Mouse (Mus musculus) CH12.LX (cell line): ENCODE data around the gene Casp8ap2. TPM values are rescaled to one million over a fixed set of nuclear protein-coding genes. Genes with fewer than 3 reads are reported as not detected.

Experiments
- DNase-seq: peaks from one replicate; pipeline ENCODE4 v3.0.0-alpha.2; 2013; ENCODE audit errors: extremely low read depth
- H3K27ac ChIP-seq: 2 replicates; pipeline ENCODE4 v1.5.1; 2012; ENCODE audit warnings: low read depth, mild to moderate bottlenecking, control low read depth, moderate library complexity; ENCODE audit not compliant: insufficient read depth
- H3K27me3 ChIP-seq: replicated peaks from 2 replicates; pipeline ENCODE3; 2012; ENCODE audit warnings: inconsistent platforms
- H3K36me3 ChIP-seq, 2 experiments: replicated peaks in 1 of 2; 2 replicates each; pipeline versions ENCODE3 to v1.6.1; 2012; ENCODE audit warnings: inconsistent platforms in 1 of 2, low read length in 1 of 2, mild to moderate bottlenecking in 1 of 2, mixed read lengths in 1 of 2, moderate library complexity in 1 of 2; ENCODE audit not compliant: control insufficient read depth in 1 of 2, insufficient read depth in 1 of 2
- H3K4me1 ChIP-seq, 2 experiments: 2 replicates each; pipeline ENCODE4 v1.6.1; 2012; ENCODE audit warnings: inconsistent platforms in 1 of 2, moderate library complexity in 1 of 2; ENCODE audit not compliant: insufficient read depth in 2 of 2, control insufficient read depth in 1 of 2
- H3K4me2 ChIP-seq: 2 replicates; pipeline ENCODE4 v1.6.1; 2012; ENCODE audit warnings: low read depth, mild to moderate bottlenecking, control low read depth; ENCODE audit not compliant: poor library complexity, insufficient read depth, severe bottlenecking
- H3K4me3 ChIP-seq, 3 experiments: fragments of 150-350 bp in 1 of 3; sonication (generic) in 1 of 3; replicated peaks in 1 of 3; 2 replicates each; pipeline versions ENCODE3 to v1.5.1; 2011 to 2012; ENCODE audit warnings: low read depth in 2 of 3, low read length in 2 of 3, mild to moderate bottlenecking in 2 of 3, moderate library complexity in 2 of 3, control low read depth in 1 of 3, improper control_type of control experiment in 1 of 3, inconsistent platforms in 1 of 3, mixed read lengths in 1 of 3; ENCODE audit not compliant: poor library complexity in 1 of 3
- H3K79me2 ChIP-seq: replicated peaks from 2 replicates; pipeline ENCODE4 v1.6.1; 2012; ENCODE audit warnings: mild to moderate bottlenecking, moderate library complexity; ENCODE audit not compliant: control insufficient read depth, poor library complexity, insufficient read depth, severe bottlenecking; ENCODE audit errors: extremely low read depth
- H3K9ac ChIP-seq: 2 replicates; pipeline ENCODE4 v1.6.1; 2012; ENCODE audit warnings: low read depth, mild to moderate bottlenecking, control low read depth, moderate library complexity; ENCODE audit not compliant: insufficient read depth
- H3K9me3 ChIP-seq: replicated peaks from 2 replicates; pipeline ENCODE3; 2012; ENCODE audit warnings: low read length, inconsistent platforms, mixed read lengths
- BHLHE40 ChIP-seq: IDR thresholded peaks from 2 replicates; pipeline ENCODE4 v1.6.1; 2011; ENCODE audit warnings: mild to moderate bottlenecking, low read depth, low read length, improper control_type of control experiment
- CHD1 ChIP-seq: IDR thresholded peaks from 2 replicates; pipeline ENCODE4 v1.6.1; 2012; ENCODE audit warnings: low read depth, low read length, improper control_type of control experiment, inconsistent platforms
- CHD2 ChIP-seq: IDR thresholded peaks from 2 replicates; pipeline ENCODE4 v1.6.1; 2011; ENCODE audit warnings: low read length, improper control_type of control experiment
- CTCF ChIP-seq, 2 experiments: IDR thresholded peaks in 1 of 2; conservative IDR thresholded peaks in 1 of 2; 2 replicates each; pipeline ENCODE4 v1.5.1; 2011 to 2012; ENCODE audit warnings: low read depth in 2 of 2, low read length in 2 of 2, improper control_type of control experiment in 1 of 2, inconsistent platforms in 1 of 2, mild to moderate bottlenecking in 1 of 2, moderate library complexity in 1 of 2
- E2F4 ChIP-seq: IDR thresholded peaks from 2 replicates; pipeline ENCODE4 v1.6.1; 2011; ENCODE audit warnings: low read depth, low read length, improper control_type of control experiment; ENCODE audit not compliant: insufficient replicate concordance
- ELF1 ChIP-seq: IDR thresholded peaks from 2 replicates; pipeline ENCODE4 v1.6.1; 2014; ENCODE audit warnings: low read depth, mild to moderate bottlenecking, inconsistent platforms, low read length, improper control_type of control experiment
- ETS1 ChIP-seq: conservative IDR thresholded peaks from 2 replicates; pipeline ENCODE4 v1.6.1; 2012; ENCODE audit warnings: low read depth, mild to moderate bottlenecking, inconsistent platforms, low read length, improper control_type of control experiment, moderate library complexity
- GABPA ChIP-seq: IDR thresholded peaks from 2 replicates; pipeline ENCODE4 v1.6.1; 2012; ENCODE audit warnings: low read depth, low read length, improper control_type of control experiment, inconsistent platforms; ENCODE audit not compliant: insufficient replicate concordance
- HCFC1 ChIP-seq: IDR thresholded peaks from 2 replicates; pipeline ENCODE4 v1.6.1; 2012; ENCODE audit warnings: low read depth, mild to moderate bottlenecking, inconsistent platforms, low read length, improper control_type of control experiment
- IRF4 ChIP-seq: IDR thresholded peaks from 2 replicates; pipeline ENCODE4 v1.6.1; 2014; ENCODE audit warnings: low read depth, mild to moderate bottlenecking, inconsistent platforms, low read length, improper control_type of control experiment
- JUND ChIP-seq: conservative IDR thresholded peaks from 2 replicates; pipeline ENCODE4 v1.6.1; 2011; ENCODE audit warnings: low read depth, low read length, improper control_type of control experiment
- KAT2A ChIP-seq: IDR thresholded peaks from 2 replicates; pipeline ENCODE4 v1.6.1; 2012; ENCODE audit warnings: low read length, improper control_type of control experiment, inconsistent platforms; ENCODE audit not compliant: insufficient replicate concordance
- MAX ChIP-seq: IDR thresholded peaks from 2 replicates; pipeline ENCODE4 v1.6.1; 2011; ENCODE audit warnings: low read length, improper control_type of control experiment
- MAZ ChIP-seq: IDR thresholded peaks from 2 replicates; pipeline ENCODE4 v1.6.1; 2012; ENCODE audit warnings: low read depth, mild to moderate bottlenecking, inconsistent platforms, low read length, improper control_type of control experiment, moderate library complexity
- MXI1 ChIP-seq: IDR thresholded peaks from 2 replicates; pipeline ENCODE4 v1.6.1; 2011; ENCODE audit warnings: mild to moderate bottlenecking, low read depth, low read length, improper control_type of control experiment
- NELFE ChIP-seq: IDR thresholded peaks from 2 replicates; pipeline ENCODE4 v1.6.1; 2011; ENCODE audit warnings: low read depth, low read length, improper control_type of control experiment
- NRF1 ChIP-seq: IDR thresholded peaks from 2 replicates; pipeline ENCODE4 v1.6.1; 2014; ENCODE audit warnings: low read depth, mild to moderate bottlenecking, inconsistent platforms, low read length, improper control_type of control experiment, moderate library complexity
- PAX5 ChIP-seq: IDR thresholded peaks from 2 replicates; pipeline ENCODE4 v1.6.1; 2012; ENCODE audit warnings: low read length, inconsistent platforms, mixed read lengths
- POLR2A ChIP-seq: IDR thresholded peaks from 2 replicates; pipeline ENCODE4 v1.6.1; 2011; ENCODE audit warnings: low read depth, mild to moderate bottlenecking, improper control_type of control experiment, low read length
- POLR2AphosphoS2 ChIP-seq: IDR thresholded peaks from 2 replicates; pipeline ENCODE4 v1.6.1; 2011; ENCODE audit warnings: low read depth, low read length, improper control_type of control experiment
- RAD21 ChIP-seq: IDR thresholded peaks from 2 replicates; pipeline ENCODE4 v1.6.1; 2011; ENCODE audit warnings: low read depth, mild to moderate bottlenecking, low read length, improper control_type of control experiment, moderate library complexity
- RCOR1 ChIP-seq: conservative IDR thresholded peaks from 2 replicates; pipeline ENCODE4 v1.6.1; 2012; ENCODE audit warnings: low read depth, mild to moderate bottlenecking, inconsistent platforms, low read length, improper control_type of control experiment
- SIN3A ChIP-seq: IDR thresholded peaks from 2 replicates; pipeline ENCODE4 v1.6.1; 2012; ENCODE audit warnings: low read length, improper control_type of control experiment, inconsistent platforms
- TBP ChIP-seq: conservative IDR thresholded peaks from 2 replicates; pipeline ENCODE4 v1.6.1; 2011; ENCODE audit warnings: low read depth, low read length, improper control_type of control experiment
- TCF12 ChIP-seq: IDR thresholded peaks from 2 replicates; pipeline ENCODE4 v1.6.1; 2014; ENCODE audit warnings: low read depth, mild to moderate bottlenecking, inconsistent platforms, low read length, improper control_type of control experiment
- UBTF ChIP-seq: IDR thresholded peaks from 2 replicates; pipeline ENCODE4 v1.6.1; 2012; ENCODE audit warnings: low read depth, mild to moderate bottlenecking, inconsistent platforms, low read length, improper control_type of control experiment, moderate library complexity
- USF1 ChIP-seq: IDR thresholded peaks from 2 replicates; pipeline ENCODE4 v1.6.1; 2014; ENCODE audit warnings: low read depth, mild to moderate bottlenecking, inconsistent platforms, low read length, improper control_type of control experiment
- USF2 ChIP-seq: conservative IDR thresholded peaks from 2 replicates; pipeline ENCODE4 v1.6.1; 2011; ENCODE audit warnings: low read depth, low read length, improper control_type of control experiment
- ZC3H11A ChIP-seq: IDR thresholded peaks from 2 replicates; pipeline ENCODE4 v1.6.1; 2012; ENCODE audit warnings: low read depth, mild to moderate bottlenecking, inconsistent platforms, low read length, improper control_type of control experiment
- ZMIZ1 ChIP-seq: IDR thresholded peaks from 2 replicates; pipeline ENCODE4 v1.6.1; 2012; ENCODE audit warnings: low read depth, mild to moderate bottlenecking, inconsistent platforms, low read length, improper control_type of control experiment
- ZNF384 ChIP-seq: IDR thresholded peaks from 2 replicates; pipeline ENCODE4 v1.6.1; 2012; ENCODE audit warnings: low read depth, low read length, improper control_type of control experiment, inconsistent platforms
- dilution Hi-C: fragments of 300-500 bp; cut with MboI; formaldehyde crosslinking; loops from 2 replicates; pipeline ENCODE4 v1.14.3; 2020; ENCODE audit warnings: low sequenced_read_pairs; ENCODE audit not compliant: extremely low pct_unique_long_range_greater_than_20kb, extremely low pct_ligation_motif_present
- in situ Hi-C: fragments of 300-500 bp; cut with MboI; formaldehyde crosslinking; loops from 3 replicates; pipeline ENCODE4 v1.14.3; 2019; ENCODE audit warnings: low sequenced_read_pairs, low pct_ligation_motif_present, low pct_unique_long_range_greater_than_20kb, mixed read lengths
- polyA plus RNA-seq: library from polyadenylated mRNA; unstranded; fragments of >175 nt; gene quantifications from 2 replicates; pipeline ENCODE4 v1.2.1, GENCODE M21; 2012; ENCODE audit warnings: low read depth; ENCODE audit not compliant: insufficient read length
- total RNA-seq, 2 experiments: library from RNA; depleted of rRNA; stranded (reverse); fragments of 300-350 nt in 1 of 2; fragments of >200 nt in 1 of 2; gene quantifications; 2 replicates each; pipeline ENCODE4 v1.2.3; 2012 to 2014

The Casp8ap2 gene
- total RNA-seq (2012; rRNA removed) (26.3 and 34.1 TPM in 2 replicates), total RNA-seq (2014; rRNA removed) (43.4 and 58.6 TPM in 2 replicates), polyA plus RNA-seq (27.2 and 30.6 TPM in 2 replicates)

DNA sequence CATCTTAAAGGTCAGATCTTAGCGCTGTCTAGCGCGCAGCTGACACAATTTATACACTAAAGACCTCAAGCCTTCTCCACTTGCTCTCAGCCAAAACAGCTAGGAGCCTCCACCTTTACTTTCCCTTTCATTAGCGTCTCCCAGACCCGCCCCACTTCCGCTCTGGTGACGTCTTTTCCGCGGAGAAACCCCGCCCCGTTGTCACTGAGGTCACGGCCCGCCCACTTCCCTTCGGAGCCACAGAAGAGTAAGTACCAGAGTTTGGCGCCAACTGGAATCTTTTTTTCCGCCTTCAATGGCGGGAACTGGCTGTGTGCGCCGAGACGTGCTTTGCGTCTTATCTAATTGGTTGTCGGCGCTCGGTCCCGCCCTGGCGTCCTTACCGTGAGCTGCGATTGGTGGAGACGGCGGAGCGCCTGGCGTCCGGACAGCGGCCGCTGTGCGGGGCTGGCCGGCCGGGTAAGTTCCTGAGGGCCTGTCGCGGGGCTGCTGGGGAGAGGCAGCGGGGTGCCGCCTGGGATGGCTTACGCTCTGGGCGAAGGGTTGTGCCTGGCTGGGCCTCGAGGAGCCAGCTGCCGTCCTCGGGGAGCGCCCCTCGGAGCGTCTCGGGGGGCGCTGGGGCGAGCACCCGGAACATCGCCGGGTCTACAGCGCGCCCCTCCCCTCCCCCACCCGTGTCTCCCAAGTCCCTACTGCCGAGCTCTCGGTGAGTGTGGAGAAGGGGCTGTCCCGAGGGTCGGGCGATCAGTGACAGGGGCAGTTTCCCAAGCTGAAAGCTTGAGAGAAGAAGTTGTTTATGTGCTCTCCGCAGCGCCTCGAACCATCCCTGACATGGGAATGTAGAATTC lies at the start of gene Casp8ap2:
Casp8ap2 (plus strand) TSS at position 418 of the 848 bp plus-strand sequence.
- peak within 1 kb of the TSS; percentile 75 for H3K9ac ChIP-seq
- peaks cover 3 to 15% of the 10 kb centered on the region in 2 experiments for H3K36me3 ChIP-seq
- H3K4me2 ChIP-seq = peak within 1 kb of the TSS; percentile 80; the same call in 1 of the 2 replicates
- peak; percentile 99 for DNase-seq
- no peaks in the 10 kb centered on the region for H3K27me3 ChIP-seq
- dilution Hi-C loops = no loop called here
- no peaks in the 10 kb centered on the region for H3K9me3 ChIP-seq
- peaks cover 42% of the 10 kb centered on the region for H3K79me2 ChIP-seq
- peak within 1 kb of the TSS; percentile 43 for H3K27ac ChIP-seq
- peaks cover 8 to 30% of the 10 kb centered on the region in 2 experiments for H3K4me1 ChIP-seq
- H3K4me3 ChIP-seq = peak within 1 kb of the TSS; percentile 79 to 95 (median 93)
- in situ Hi-C loops = loop anchor here (25.0 kb wide), 1 partner anchor 372 kb away; the partner anchor contains the start of gene Rragd
- TF ChIP-seq ETS1 (peak; percentile 58), NRF1 (no peak; the same call in none of the 2 replicates), PAX5 (no peak), ELF1 (peak; percentile 90), POLR2AphosphoS2 (peak; percentile 86), TCF12 (peak; percentile 25), MXI1 (peak; percentile 45; the same call in 1 of the 2 replicates), USF2 (no peak), KAT2A (peak; percentile 97), RCOR1 (peak; percentile 44; the same call in 1 of the 2 replicates), MAX (peak; percentile 49; the same call in 1 of the 2 replicates), TBP (peak; percentile 83), ZMIZ1 (peak; percentile 95), IRF4 (peak; percentile 63; the same call in 1 of the 2 replicates), USF1 (no peak), RAD21 (no peak), CTCF (conservative IDR thresholded peaks at IDR 0.05 in 1 of 2, IDR thresholded peaks at IDR 0.05 in 1 of 2; ENCODE audit: low read depth in 2 of 2, low read length in 2 of 2) (no peak), BHLHE40 (peak; percentile 35; the same call in 1 of the 2 replicates), E2F4 (peak; percentile 100), ZNF384 (peak; percentile 84), CHD1 (peak; percentile 81; the same call in 1 of the 2 replicates), HCFC1 (peak; percentile 81), POLR2A (peak; percentile 94), JUND (no peak), GABPA (no peak), NELFE (peak; percentile 92), CHD2 (peak; percentile 77), MAZ (peak; percentile 65), ZC3H11A (no peak), UBTF (peak; percentile 70; the same call in 1 of the 2 replicates), SIN3A (peak; percentile 96)
